Mouse (Mus musculus): ENCODE data around the gene Thsd4. TPM values are rescaled to one million over a fixed set of nuclear protein-coding genes. Genes with fewer than 3 reads are reported as not detected.

Gene Thsd4
- polyA plus RNA-seq, 1 experiment, result 0.97 TPM

DNA sequence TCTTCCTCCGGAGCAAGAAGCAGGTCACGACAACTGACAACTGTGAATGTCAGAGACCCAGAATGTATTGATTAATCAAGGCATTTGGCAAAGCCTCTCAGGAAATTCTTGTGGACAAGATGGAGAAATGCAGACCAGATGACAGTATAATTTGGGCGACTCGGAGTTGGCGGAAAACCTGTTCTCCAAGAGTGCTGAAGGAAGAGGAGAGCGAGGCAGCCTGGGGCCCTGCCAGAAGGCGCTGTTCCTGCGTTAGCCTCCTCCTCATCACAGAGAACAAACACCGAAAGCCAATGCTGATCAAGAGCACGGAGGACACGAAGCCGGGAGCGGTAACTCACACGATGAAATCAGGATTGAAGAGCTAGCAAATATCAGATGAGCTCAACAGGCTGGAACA lies 295.7 kb downstream of the Thsd4 start:
- Histone ChIP-seq H3K4me1 (ENCODE audit: control insufficient read depth, insufficient read depth, low read length) (no peaks in the 10 kb centered on the region), H3K4me3 (replicated peaks; ENCODE audit: control insufficient read depth, low read depth, low read length) (no peak overlapping the region), H3K27ac (ENCODE audit: control insufficient read depth, insufficient read depth, low read depth, low read length, poor library complexity) (no peak overlapping the region)
- 87% methylated on average over 14 of the region's 14 CpGs for WGBS
- TF ChIP-seq CTCF (IDR thresholded peaks at IDR 0.05; ENCODE audit: control insufficient read depth, insufficient read depth, low read length), result no peak
- no peak for TF ChIP-seq POLR2A (IDR thresholded peaks at IDR 0.05; ENCODE audit: borderline replicate concordance, control insufficient read depth, low read depth, low read length)

DNA sequence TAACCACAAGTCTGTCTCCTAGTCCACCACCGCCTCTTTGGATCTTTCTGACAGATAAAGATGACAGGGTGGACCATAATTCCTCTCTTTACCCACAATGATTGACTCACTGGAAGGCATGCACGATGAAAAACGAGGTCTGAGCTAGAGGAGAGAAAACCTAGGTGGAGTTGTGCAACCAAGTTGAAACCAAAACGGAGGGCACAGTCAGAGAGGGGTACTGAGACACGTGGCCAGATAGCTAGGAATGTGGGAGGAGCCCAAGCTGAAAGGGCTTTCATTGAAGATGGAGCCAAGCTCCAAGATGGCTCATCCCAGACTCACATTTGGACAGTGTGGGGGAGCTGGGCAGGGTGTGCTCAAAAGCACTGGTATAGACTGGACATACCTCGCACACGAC lies 296.4 kb downstream of the Thsd4 start:
- WGBS, result 52% methylated on average over 7 of the region's 7 CpGs
- TF ChIP-seq CTCF (IDR thresholded peaks at IDR 0.05; ENCODE audit: control insufficient read depth, insufficient read depth, low read length) (no peak), POLR2A (IDR thresholded peaks at IDR 0.05; ENCODE audit: borderline replicate concordance, control insufficient read depth, low read depth, low read length) (no peak)
- H3K4me3 ChIP-seq (replicated peaks; ENCODE audit: control insufficient read depth, low read depth, low read length), result no peak overlapping the region
- no peaks in the 10 kb centered on the region for H3K4me1 ChIP-seq (ENCODE audit: control insufficient read depth, insufficient read depth, low read length)
- H3K27ac ChIP-seq (ENCODE audit: control insufficient read depth, insufficient read depth, low read depth, low read length, poor library complexity), result no peak overlapping the region

DNA sequence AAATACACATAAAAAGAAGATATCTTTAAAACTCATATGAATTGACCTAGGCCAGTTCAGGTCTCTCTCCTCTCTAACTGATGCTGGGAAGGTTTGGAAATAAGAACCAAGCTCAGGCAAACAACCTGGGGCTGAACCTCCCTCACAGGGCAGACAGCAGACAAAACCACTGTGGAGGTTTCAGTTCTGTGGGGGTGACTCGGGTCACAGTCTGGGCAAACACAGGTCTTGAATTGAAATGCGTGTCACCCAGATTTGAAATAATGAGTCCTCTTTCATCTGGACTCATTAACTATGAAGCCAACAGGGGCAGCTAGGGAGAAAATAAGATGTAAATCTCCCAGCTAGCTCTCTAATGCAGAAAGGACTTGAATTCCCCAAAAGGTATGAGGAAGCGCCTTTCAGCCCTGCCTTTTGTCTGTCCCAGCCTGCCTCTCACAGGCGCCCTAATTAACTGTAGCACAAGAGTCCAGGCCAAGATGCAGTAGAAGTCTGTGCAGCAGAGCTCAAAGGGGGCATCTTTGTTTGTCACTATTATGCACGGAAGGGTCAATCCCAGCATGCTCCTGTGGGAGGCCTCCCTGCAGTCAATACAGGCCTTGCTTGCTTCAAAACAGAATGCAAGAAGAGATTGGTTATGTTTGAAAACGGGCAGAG lies 297.7 kb downstream of the Thsd4 start:
- Histone ChIP-seq H3K27ac (ENCODE audit: control insufficient read depth, insufficient read depth, low read depth, low read length, poor library complexity) (no peak overlapping the region), H3K4me1 (ENCODE audit: control insufficient read depth, insufficient read depth, low read length) (no peaks in the 10 kb centered on the region), H3K4me3 (replicated peaks; ENCODE audit: control insufficient read depth, low read depth, low read length) (no peak overlapping the region)
- WGBS, result 69% methylated on average over 6 of the region's 6 CpGs
- no peak for TF ChIP-seq POLR2A (IDR thresholded peaks at IDR 0.05; ENCODE audit: borderline replicate concordance, control insufficient read depth, low read depth, low read length)
- TF ChIP-seq CTCF (IDR thresholded peaks at IDR 0.05; ENCODE audit: control insufficient read depth, insufficient read depth, low read length), result no peak

- H3K4me3 ChIP-seq (replicated peaks; ENCODE audit: control insufficient read depth, low read depth, low read length), result no peak overlapping the region
- TF ChIP-seq CTCF (IDR thresholded peaks at IDR 0.05; ENCODE audit: control insufficient read depth, insufficient read depth, low read length) (no peak), POLR2A (IDR thresholded peaks at IDR 0.05; ENCODE audit: borderline replicate concordance, control insufficient read depth, low read depth, low read length) (no peak)
- H3K27ac ChIP-seq (ENCODE audit: control insufficient read depth, insufficient read depth, low read depth, low read length, poor library complexity), result no peak overlapping the region
- no peaks in the 10 kb centered on the region; the same call in 1 of the 2 replicates for H3K4me1 ChIP-seq (ENCODE audit: control insufficient read depth, insufficient read depth, low read length)
- 80% methylated on average over 2 of the region's 2 CpGs for WGBS
Observed at GRCm38 (mm10) chr9:60220431-60220830, 301.4 kb downstream of the Thsd4 start.

GRCm38 (mm10) chr9:60218396-60218795 lies 303.4 kb downstream of the Thsd4 start:
- no peak overlapping the region for H3K4me3 ChIP-seq (replicated peaks; ENCODE audit: control insufficient read depth, low read depth, low read length)
- H3K27ac ChIP-seq (ENCODE audit: control insufficient read depth, insufficient read depth, low read depth, low read length, poor library complexity), result no peak overlapping the region
- WGBS, result 5% methylated on average over 6 of the region's 6 CpGs
- TF ChIP-seq POLR2A (IDR thresholded peaks at IDR 0.05; ENCODE audit: borderline replicate concordance, control insufficient read depth, low read depth, low read length) (no peak), CTCF (IDR thresholded peaks at IDR 0.05; ENCODE audit: control insufficient read depth, insufficient read depth, low read length) (no peak)
- H3K4me1 ChIP-seq (ENCODE audit: control insufficient read depth, insufficient read depth, low read length), result no peaks in the 10 kb centered on the region; the same call in 1 of the 2 replicates

GRCm38 (mm10) chr9:60216029-60216428 lies 305.8 kb downstream of the Thsd4 start:
- no peak overlapping the region for H3K4me3 ChIP-seq (replicated peaks; ENCODE audit: control insufficient read depth, low read depth, low read length)
- 83% methylated on average over 6 of the region's 6 CpGs for WGBS
- TF ChIP-seq CTCF (IDR thresholded peaks at IDR 0.05; ENCODE audit: control insufficient read depth, insufficient read depth, low read length) (no peak), POLR2A (IDR thresholded peaks at IDR 0.05; ENCODE audit: borderline replicate concordance, control insufficient read depth, low read depth, low read length) (no peak)

DNA sequence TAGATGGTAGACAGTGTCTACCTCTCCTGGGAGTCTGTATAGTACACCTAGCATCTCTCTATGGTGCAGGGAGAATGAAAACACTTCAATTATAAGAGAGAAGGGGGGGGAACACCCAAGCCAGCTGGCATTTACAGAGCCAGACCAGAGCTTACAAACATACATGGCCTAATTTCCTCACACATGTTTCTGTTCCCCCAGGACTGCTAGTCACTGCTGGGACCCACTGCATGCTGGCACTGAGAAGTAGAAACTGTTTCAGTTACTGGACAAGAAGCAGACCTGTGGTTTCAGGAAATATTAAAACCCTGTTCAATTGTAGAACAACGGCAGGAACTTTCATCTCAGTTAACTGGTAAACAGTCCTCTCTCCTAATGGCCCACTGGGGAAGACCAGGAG lies 308.7 kb downstream of the Thsd4 start:
- no peak overlapping the region for H3K27ac ChIP-seq (ENCODE audit: control insufficient read depth, insufficient read depth, low read depth, low read length, poor library complexity)
- no peak for TF ChIP-seq CTCF (IDR thresholded peaks at IDR 0.05; ENCODE audit: control insufficient read depth, insufficient read depth, low read length)
- no peak for TF ChIP-seq POLR2A (IDR thresholded peaks at IDR 0.05; ENCODE audit: borderline replicate concordance, control insufficient read depth, low read depth, low read length)
- no peak overlapping the region for H3K4me3 ChIP-seq (replicated peaks; ENCODE audit: control insufficient read depth, low read depth, low read length)
- no peaks in the 10 kb centered on the region; the same call in 1 of the 2 replicates for H3K4me1 ChIP-seq (ENCODE audit: control insufficient read depth, insufficient read depth, low read length)
- WGBS, result 17% methylated on average over 1 of the region's 1 CpGs

More at GRCm38 (mm10) chr9:60216029-60216428, 305.8 kb downstream of the Thsd4 start:
- Histone ChIP-seq H3K27ac (ENCODE audit: control insufficient read depth, insufficient read depth, low read depth, low read length, poor library complexity) (no peak overlapping the region), H3K4me1 (ENCODE audit: control insufficient read depth, insufficient read depth, low read length) (no peaks in the 10 kb centered on the region; the same call in 1 of the 2 replicates)

GRCm38 (mm10) chr9:60208843-60209242 lies 313.0 kb downstream of the Thsd4 start:
- no peak for TF ChIP-seq POLR2A (IDR thresholded peaks at IDR 0.05; ENCODE audit: borderline replicate concordance, control insufficient read depth, low read depth, low read length)
- TF ChIP-seq CTCF (IDR thresholded peaks at IDR 0.05; ENCODE audit: control insufficient read depth, insufficient read depth, low read length), result no peak
- 83% methylated on average over 1 of the region's 1 CpGs for WGBS
- Histone ChIP-seq H3K4me1 (ENCODE audit: control insufficient read depth, insufficient read depth, low read length) (no peaks in the 10 kb centered on the region), H3K4me3 (replicated peaks; ENCODE audit: control insufficient read depth, low read depth, low read length) (no peak overlapping the region), H3K27ac (ENCODE audit: control insufficient read depth, insufficient read depth, low read depth, low read length, poor library complexity) (no peak overlapping the region)
